ENCODE assay signal across 16 mouse cellular contexts in the genomic region with DNA sequence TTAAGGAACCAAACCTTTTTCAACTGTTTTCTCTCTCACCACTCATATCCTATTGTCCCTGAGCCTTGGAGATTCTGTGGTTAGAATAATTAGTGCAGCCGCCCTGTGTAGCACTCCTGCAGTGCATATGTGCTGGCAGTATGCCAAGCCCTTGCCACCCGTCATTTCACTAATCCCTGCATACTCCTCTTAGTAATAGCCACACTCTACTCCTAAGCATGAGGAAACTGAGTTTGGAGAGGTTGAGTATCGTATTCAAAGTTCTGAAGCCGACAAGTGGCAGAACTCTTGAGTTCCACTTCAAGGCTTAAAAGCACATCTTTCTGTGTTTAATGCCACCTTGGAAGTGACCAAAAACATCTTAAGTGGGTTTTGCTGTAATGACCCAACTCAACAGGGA. TPM values are rescaled to one million over a fixed set of nuclear protein-coding genes. Genes with fewer than 3 reads are reported as not detected.
A peak's percentile ranks its signal among the peaks of the same experiment; 100 is the strongest.
DNase-seq lines count a peak whose midpoint lies in the region; ATAC-seq and TF ChIP-seq lines count a peak whose summit lies in the region.
"Had no signal": no experiment of that assay in that cellular context is flagged by ENCODE, and none has a peak within 500 bp of the region (broad histone marks: within the 10 kb centered on the region; RNA-seq: fewer than 3 reads in every experiment).

No protein-coding gene starts in this region.

- no peak for TF ChIP-seq EP300 in heart, postnatal 0 days (IDR thresholded peaks at IDR 0.05; ENCODE audit: low read depth)

- peaks cover 21% of the 10 kb centered on the region; the same call in 1 of the 2 replicates for H3K36me3 ChIP-seq in heart, postnatal 0 days (replicated peaks; ENCODE audit: control insufficient read depth, insufficient read depth, low read length)
- H3K36me3 ChIP-seq in lung, embryonic 16.5 days (ENCODE audit: control insufficient read depth, insufficient read depth, low read length): no peaks in the 10 kb centered on the region

- H3K9ac ChIP-seq in heart, postnatal 0 days (replicated peaks; ENCODE audit: low read depth, low read length): no peak overlapping the region
- no peak overlapping the region for H3K9ac ChIP-seq in lung, embryonic 16.5 days (ENCODE audit: low read length)
- H3K9ac ChIP-seq: heart, embryonic 12.5 days; hindbrain, embryonic 12.5 days had no signal

- no peak overlapping the region for H3K4me3 ChIP-seq in heart, postnatal 0 days (ENCODE audit: low read depth, low read length)
- no peak overlapping the region for H3K4me3 ChIP-seq in lung, embryonic 16.5 days (ENCODE audit: low read length)
- H3K4me3 ChIP-seq: heart, embryonic 12.5 days; hindbrain, embryonic 12.5 days; myocyte had no signal

- POLR2A ChIA-PET in Patski (lab: Charles Lee): no interaction called here

- peaks cover 23% of the 10 kb centered on the region for H3K4me1 ChIP-seq in heart, postnatal 0 days (ENCODE audit: control insufficient read depth, insufficient read depth)
- peaks cover 11% of the 10 kb centered on the region for H3K4me1 ChIP-seq in lung, embryonic 16.5 days (replicated peaks; ENCODE audit: control insufficient read depth, insufficient read depth, low read length)
- H3K4me1 ChIP-seq: hindbrain, embryonic 12.5 days had no signal

- no peaks in the 10 kb centered on the region for H3K9me3 ChIP-seq in heart, postnatal 0 days (replicated peaks; ENCODE audit: control insufficient read depth, low read length)
- no peaks in the 10 kb centered on the region for H3K9me3 ChIP-seq in lung, embryonic 16.5 days (ENCODE audit: control insufficient read depth, low read length)
- H3K9me3 ChIP-seq: heart, embryonic 12.5 days; hindbrain, embryonic 12.5 days had no signal

- no peak for ATAC-seq in heart, postnatal 0 days (ENCODE audit: insufficient read depth, low read depth)
- ATAC-seq in Patski: no peak
- ATAC-seq in lung, embryonic 16.5 days (ENCODE audit: low read depth): peak; percentile 91
- ATAC-seq in megakaryocyte, adult 5-6 weeks (ENCODE audit: poor library complexity, severe bottlenecking): no peak
- ATAC-seq: CD4-positive, CD25-positive, alpha-beta regulatory T cell, adult 4 months had no signal

- CTCF ChIA-PET in Patski (lab: Charles Lee): interaction anchor here (0.8 to 1.0 kb wide), 2 partner anchors 8 to 9 kb away, joined by 3 to 4 read pairs; no protein-coding TSS in a partner anchor

- 54% methylated on average over 4 of the region's 4 CpGs for WGBS in heart, postnatal 0 days
- WGBS in lung, embryonic 16.5 days: 48% methylated on average over 4 of the region's 4 CpGs

- no peak for DNase-seq in heart, postnatal 0 days (ENCODE audit: low spot score)
- DNase-seq in heart, postnatal 4 days: no peak
- DNase-seq in 416B (ENCODE audit: low read depth) (peak; percentile 38), Patski (ENCODE audit: low read depth, low spot score) (peak; percentile 17)
- DNase-seq in thymus, postnatal 36 days: no peak
- no peak for DNase-seq in layer of hippocampus, postnatal 14 days (ENCODE audit: low spot score in 2 of 2)
- DNase-seq: adrenal gland, adult 2 months; cerebellum, postnatal 25 days; kidney, adult 8-10 months had no signal

- H3K4me2 ChIP-seq in heart, postnatal 0 days (ENCODE audit: low read depth, low read length): no peak overlapping the region
- no peak overlapping the region for H3K4me2 ChIP-seq in lung, embryonic 16.5 days (ENCODE audit: low read depth, low read length)
- H3K4me2 ChIP-seq: heart, embryonic 12.5 days; hindbrain, embryonic 12.5 days had no signal

- H3K27me3 ChIP-seq in heart, postnatal 0 days (ENCODE audit: control insufficient read depth, insufficient read depth, low read length): no peaks in the 10 kb centered on the region
- H3K27me3 ChIP-seq in Patski: no peaks in the 10 kb centered on the region
- no peaks in the 10 kb centered on the region for H3K27me3 ChIP-seq in lung, embryonic 16.5 days (ENCODE audit: control insufficient read depth, insufficient read depth, low read depth, low read length)
- H3K27me3 ChIP-seq: heart, embryonic 12.5 days; hindbrain, embryonic 12.5 days had no signal

- H3K27ac ChIP-seq in heart, postnatal 0 days (ENCODE audit: low read depth): 0 out of 2 replicates have a peak overlapping the region, but pooled peaks have one; percentile 18
- peak overlapping the region; percentile 75 for H3K27ac ChIP-seq in lung, embryonic 16.5 days (ENCODE audit: low read length)
- H3K27ac ChIP-seq: hindbrain, embryonic 12.5 days; macrophage had no signal

- TF ChIP-seq CTCF in heart, postnatal 0 days (IDR thresholded peaks at IDR 0.05; ENCODE audit: low read depth): no peak
- TF ChIP-seq CTCF in Patski (IDR thresholded peaks at IDR 0.05): no peak

- in situ Hi-C loops in Patski (cut with MboI; ENCODE audit: low pct_unique_long_range_greater_than_20kb): no loop called here

RNA-seq across cellular contexts. Expression of a gene that starts 35.6 kb away (rescaled TPM):
- total RNA-seq in heart, postnatal 0 days (2014; rRNA removed; ENCODE audit: low replicate concordance): 54.6 and 60.5 TPM in 2 replicates
- polyA plus RNA-seq in heart, postnatal 0 days (2015; fragmentation: Nextera tagmentation; extraction: Ambion mirVana): 53.4 and 54.2 TPM in 2 replicates
- 10 to 100 TPM; 41.4 to 42.7 TPM for total RNA-seq in heart, postnatal 4 days (2021)
- 37.6 TPM for polyA plus RNA-seq in Patski (2021)
- 73.5 and 75.4 TPM in 2 replicates for polyA plus RNA-seq in lung, embryonic 16.5 days (2015; fragmentation: Nextera tagmentation; extraction: Ambion mirVana)
- total RNA-seq in megakaryocyte, adult 5-6 weeks (2015): 36.4 and 37.8 TPM in 2 replicates
- total RNA-seq in megakaryocyte, adult 5-6 weeks (2017): 21.7 and 22.1 TPM in 2 replicates
- total RNA-seq in layer of hippocampus, postnatal 14 days (2021): 10 to 100 TPM; 49.5 to 50.8 TPM

RNA-seq across cellular contexts. Expression of a gene that starts 35.9 kb away (rescaled TPM):
- total RNA-seq in heart, postnatal 0 days (2014; rRNA removed; ENCODE audit: low replicate concordance): 22.5 and 38.5 TPM in 2 replicates
- 29.7 and 37.0 TPM in 2 replicates for polyA plus RNA-seq in heart, postnatal 0 days (2015; fragmentation: Nextera tagmentation; extraction: Ambion mirVana)
- total RNA-seq in heart, postnatal 4 days (2021): 10 to 100 TPM; 37.3 to 39.1 TPM
- 31.1 TPM for polyA plus RNA-seq in Patski (2021)
- polyA plus RNA-seq in lung, embryonic 16.5 days (2015; fragmentation: Nextera tagmentation; extraction: Ambion mirVana): 30.3 TPM in 2 replicates
- 9.3 and 10.1 TPM in 2 replicates for total RNA-seq in megakaryocyte, adult 5-6 weeks (2015)
- 22.5 and 23.6 TPM in 2 replicates for total RNA-seq in megakaryocyte, adult 5-6 weeks (2017)
- total RNA-seq in layer of hippocampus, postnatal 14 days (2021): 10 to 100 TPM; 16.2 to 19.1 TPM

RNA-seq across cellular contexts. Expression of a gene that starts 58.1 kb away (rescaled TPM):
- total RNA-seq in heart, postnatal 0 days (2014; rRNA removed; ENCODE audit: low replicate concordance): 49.7 and 55.9 TPM in 2 replicates
- polyA plus RNA-seq in heart, postnatal 0 days (2015; fragmentation: Nextera tagmentation; extraction: Ambion mirVana): 21.6 and 21.9 TPM in 2 replicates
- 10 to 100 TPM; 13.7 to 16.0 TPM for total RNA-seq in heart, postnatal 4 days (2021)
- 40.4 TPM for polyA plus RNA-seq in Patski (2021)
- 76.1 and 83.5 TPM in 2 replicates for polyA plus RNA-seq in lung, embryonic 16.5 days (2015; fragmentation: Nextera tagmentation; extraction: Ambion mirVana)
- total RNA-seq in megakaryocyte, adult 5-6 weeks (2015): 20.2 and 21.3 TPM in 2 replicates
- 18.9 and 32.4 TPM in 2 replicates for total RNA-seq in megakaryocyte, adult 5-6 weeks (2017)
- 10 to 100 TPM; 16.4 to 19.6 TPM for total RNA-seq in layer of hippocampus, postnatal 14 days (2021)

Comparison
In these comparisons a context has a peak if more than half of its experiments do, and no peak if none do; other contexts are left out.
1. DNase-seq: peak in 416B (single experiment) and Patski (single experiment); none in heart, postnatal 0 days (single experiment), heart, postnatal 4 days (single experiment), thymus, postnatal 36 days (0 of 2) and layer of hippocampus, postnatal 14 days (0 of 2).